Mouse (Mus musculus) myocyte (in vitro differentiated cells): ENCODE measurements around the gene Brinp1.

ENCODE experiments used
- MAX ChIP-seq: IDR thresholded peaks from one replicate; pipeline ENCODE4 v1.6.1; 2011; ENCODE audit warnings: low read depth, mild to moderate bottlenecking, control low read depth
- POLR2A ChIP-seq: IDR thresholded peaks from one replicate; pipeline ENCODE4 v1.6.1; 2011; ENCODE audit warnings: low read depth, mild to moderate bottlenecking, control low read depth, moderate library complexity; ENCODE audit not compliant: insufficient read length
- POLR2AphosphoS2 ChIP-seq: IDR thresholded peaks from one replicate; pipeline ENCODE4 v1.6.1; 2011; ENCODE audit warnings: low read depth, control low read depth; ENCODE audit not compliant: insufficient read length
- TCF12 ChIP-seq: IDR thresholded peaks from one replicate; pipeline ENCODE4 v1.6.1; 2011; ENCODE audit warnings: mild to moderate bottlenecking, control low read depth; ENCODE audit not compliant: poor library complexity, insufficient read depth, severe bottlenecking
- USF1 ChIP-seq: IDR thresholded peaks from one replicate; pipeline ENCODE4 v1.6.1; 2011; ENCODE audit warnings: low read depth, mild to moderate bottlenecking, control low read depth, moderate library complexity

DNA sequence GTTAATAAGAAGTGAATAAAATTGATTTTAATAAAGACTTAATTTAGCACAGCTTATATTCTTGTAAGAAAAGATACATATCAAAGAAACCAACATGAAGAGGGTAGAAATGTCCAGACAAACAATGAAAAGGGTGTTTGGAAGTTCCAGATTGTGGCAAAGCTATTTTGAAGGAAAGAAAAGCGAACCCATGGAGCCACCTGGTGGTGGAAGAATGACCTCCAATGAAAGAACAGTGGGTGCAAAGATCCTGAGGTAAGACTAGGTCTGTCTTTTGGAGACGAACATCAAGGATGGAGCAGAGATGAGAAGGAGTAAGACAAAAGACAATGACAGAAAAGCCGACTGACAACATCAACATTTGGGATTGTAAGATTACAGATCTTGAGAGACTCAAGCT is 108.2 kb downstream of the Brinp1 start:
- no peak for TF ChIP-seq POLR2AphosphoS2
- TF ChIP-seq POLR2A: no peak
- no peak for TF ChIP-seq MAX
- TF ChIP-seq USF1: no peak
- no peak for TF ChIP-seq TCF12
